Mouse (Mus musculus) bone marrow, adult 2 months (tissue): ENCODE results near the gene Gm5426. TPM values are rescaled to one million over a fixed set of nuclear protein-coding genes. Genes with fewer than 3 reads are reported as not detected.

ENCODE experiments used
- H3K27ac ChIP-seq: fragments of 200-500 bp; 2 replicates; pipeline ENCODE4 v1.5.1; 2012; ENCODE audit warnings: low read depth, mild to moderate bottlenecking, control low read depth, inconsistent platforms, low read length; ENCODE audit not compliant: control insufficient read depth, poor library complexity, insufficient read depth
- H3K4me1 ChIP-seq: fragments of 200-500 bp; 2 replicates; pipeline ENCODE4 v1.6.1; 2011; ENCODE audit warnings: low read length; ENCODE audit not compliant: control insufficient read depth, insufficient read depth
- H3K4me3 ChIP-seq: fragments of 200-500 bp; replicated peaks from 2 replicates; pipeline ENCODE3; 2011; ENCODE audit warnings: mild to moderate bottlenecking, low read depth, low read length, control low read depth; ENCODE audit not compliant: control insufficient read depth
- CTCF ChIP-seq: fragments of 200-500 bp; IDR thresholded peaks from 2 replicates; pipeline ENCODE4 v1.5.1; 2011; ENCODE audit warnings: low read length, control low read depth; ENCODE audit not compliant: control insufficient read depth, insufficient read depth
- POLR2A ChIP-seq: fragments of 200-500 bp; IDR thresholded peaks from 2 replicates; pipeline ENCODE4 v1.6.1; 2011; ENCODE audit warnings: low read depth, mild to moderate bottlenecking, control low read depth, low read length, borderline replicate concordance; ENCODE audit not compliant: control insufficient read depth
- WGBS: fragments of 180-500 bp; shearing (Covaris S2); methylation state at CpG from one replicate; pipeline ENCODE4 v1.1.7; 2018; 5-methylcytosine and 5-hydroxymethylcytosine counted together
- polyA plus RNA-seq: library from polyadenylated mRNA; stranded (reverse); fragments of >200 nt; gene quantifications from 2 replicates; pipeline ENCODE4 v1.2.4, GENCODE M21; 2011; ENCODE audit warnings: low replicate concordance; ENCODE audit not compliant: missing spikeins, insufficient read depth, insufficient read length

The Gm5426 gene
- polyA plus RNA-seq, 1 experiment = not detected

DNA sequence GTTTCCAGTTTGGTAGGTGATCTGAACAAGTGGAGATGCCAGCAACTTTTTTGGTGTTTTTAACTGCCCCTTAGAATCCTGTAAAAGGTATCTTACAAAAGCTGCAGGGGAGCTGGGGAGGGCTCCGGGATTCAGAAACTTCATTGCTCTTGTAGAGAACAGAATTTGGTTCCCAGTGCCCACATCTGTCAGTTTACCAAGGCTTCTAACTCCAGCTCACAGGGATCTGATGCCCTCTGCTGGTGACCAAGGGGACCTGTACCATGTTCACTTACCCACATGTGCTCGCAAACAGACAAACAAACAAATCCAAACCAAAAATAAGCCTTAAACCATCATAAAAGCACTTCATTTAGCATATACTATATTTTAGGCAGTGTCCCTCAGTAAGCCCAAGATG, 31.3 kb upstream of the Gm5426 start:
- WGBS = 83% methylated on average over 2 of the region's 2 CpGs
- TF ChIP-seq POLR2A (no peak), CTCF (peak; percentile 63)
- H3K4me1 ChIP-seq = no peaks in the 10 kb centered on the region
- no peak overlapping the region for H3K4me3 ChIP-seq
- no peak overlapping the region for H3K27ac ChIP-seq

GRCm38 (mm10) chr10:96106972-96107720, 29.3 kb upstream of the Gm5426 start:
- Histone ChIP-seq H3K4me1 (no peaks in the 10 kb centered on the region), H3K4me3 (no peak overlapping the region), H3K27ac (no peak overlapping the region)
- 54% methylated on average over 4 of the region's 4 CpGs for whole genome bisulfite sequencing
- no peak for TF ChIP-seq CTCF

GRCm38 (mm10) chr10:96107825-96108224, 28.6 kb upstream of the Gm5426 start:
- WGBS = 60% methylated on average over 1 of the region's 1 CpGs
- no peak overlapping the region for H3K4me3 ChIP-seq
- TF ChIP-seq CTCF = no peak
- no peak for TF ChIP-seq POLR2A

DNA sequence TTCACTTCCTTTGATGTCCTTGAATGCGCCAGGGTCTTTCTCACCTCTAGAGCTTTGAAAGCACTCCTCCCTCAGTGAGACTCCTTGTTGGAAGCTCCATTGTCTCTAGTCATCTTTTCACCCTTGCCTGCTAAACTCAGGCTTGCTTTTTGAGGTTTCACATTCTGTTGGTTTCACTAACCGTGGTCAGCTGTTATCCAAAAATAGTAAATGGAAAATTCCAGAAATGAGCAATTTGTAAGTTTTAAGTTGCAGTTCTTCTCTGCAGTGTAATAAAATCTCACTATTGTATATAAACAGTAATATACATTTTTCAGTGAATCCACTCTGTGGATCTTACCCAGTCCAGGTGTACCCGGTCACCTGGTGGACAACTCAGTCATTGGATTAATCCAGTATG, 21.1 kb upstream of the Gm5426 start:
- 61% methylated on average over 3 of the region's 3 CpGs for WGBS
- Histone ChIP-seq H3K27ac (no peak overlapping the region), H3K4me3 (no peak overlapping the region), H3K4me1 (no peaks in the 10 kb centered on the region)
- TF ChIP-seq CTCF (no peak), POLR2A (no peak)

More at GRCm38 (mm10) chr10:96107825-96108224, 28.6 kb upstream of the Gm5426 start:
- H3K4me1 ChIP-seq = no peaks in the 10 kb centered on the region
- no peak overlapping the region for H3K27ac ChIP-seq

GRCm38 (mm10) chr10:96120821-96121220, 15.6 kb upstream of the Gm5426 start:
- WGBS = 68% methylated on average over 2 of the region's 2 CpGs
- peaks cover 4% of the 10 kb centered on the region for H3K4me1 ChIP-seq
- TF ChIP-seq CTCF (no peak), POLR2A (no peak)

GRCm38 (mm10) chr10:96121249-96122010, 15.0 kb upstream of the Gm5426 start:
- WGBS = 81% methylated on average over 4 of the region's 4 CpGs

More at GRCm38 (mm10) chr10:96120821-96121220, 15.6 kb upstream of the Gm5426 start:
- Histone ChIP-seq H3K27ac (no peak overlapping the region), H3K4me3 (no peak overlapping the region)

GRCm38 (mm10) chr10:96123885-96124284, 12.5 kb upstream of the Gm5426 start:
- TF ChIP-seq CTCF (no peak), POLR2A (no peak)

More at GRCm38 (mm10) chr10:96121249-96122010, 15.0 kb upstream of the Gm5426 start:
- H3K27ac ChIP-seq = no peak overlapping the region
- H3K4me3 ChIP-seq = no peak overlapping the region
- peaks cover 4% of the 10 kb centered on the region for H3K4me1 ChIP-seq
- TF ChIP-seq CTCF (no peak), POLR2A (no peak)

GRCm38 (mm10) chr10:96124290-96124689, 12.1 kb upstream of the Gm5426 start:
- Histone ChIP-seq H3K4me3 (no peak overlapping the region), H3K27ac (peak overlapping the region; percentile 73), H3K4me1 (peaks cover 4% of the 10 kb centered on the region)
- TF ChIP-seq POLR2A (no peak), CTCF (no peak)
- 33% methylated on average over 1 of the region's 1 CpGs for WGBS

More at GRCm38 (mm10) chr10:96123885-96124284, 12.5 kb upstream of the Gm5426 start:
- Histone ChIP-seq H3K4me1 (peaks cover 4% of the 10 kb centered on the region), H3K4me3 (no peak overlapping the region), H3K27ac (peak overlapping the region; percentile 73; the same call in 1 of the 2 replicates)
- 22% methylated on average over 5 of the region's 5 CpGs for WGBS
